Mouse (Mus musculus) lung, adult 2 months (tissue): Measurements from ENCODE around the gene Fibp. TPM values are rescaled to one million over a fixed set of nuclear protein-coding genes. Genes with fewer than 3 reads are reported as not detected.

Experiments
- DNase-seq: peaks from one replicate; pipeline ENCODE4 v3.0.0; 2022
- H3K4me1 ChIP-seq: fragments of 200-500 bp; 2 replicates; pipeline ENCODE4 v1.6.1; 2011; ENCODE audit warnings: low read length; ENCODE audit not compliant: control insufficient read depth, insufficient read depth
- H3K4me3 ChIP-seq: fragments of 200-500 bp; replicated peaks from 2 replicates; pipeline ENCODE3; 2011; ENCODE audit warnings: low read depth, mild to moderate bottlenecking, control low read depth, low read length; ENCODE audit errors: extremely low read depth
- CTCF ChIP-seq: fragments of 200-500 bp; IDR thresholded peaks from 2 replicates; pipeline ENCODE4 v1.5.1; 2011; ENCODE audit warnings: mild to moderate bottlenecking, low read length, control low read depth; ENCODE audit not compliant: insufficient read depth
- POLR2A ChIP-seq: fragments of 200-500 bp; IDR thresholded peaks from 2 replicates; pipeline ENCODE4 v1.6.1; 2011; ENCODE audit warnings: low read depth, mild to moderate bottlenecking, control low read depth, low read length, borderline replicate concordance; ENCODE audit errors: extremely low read depth
- WGBS: fragments of 180-500 bp; shearing (Covaris S2); methylation state at CpG from one replicate; pipeline ENCODE4 v1.1.7; 2018; 5-methylcytosine and 5-hydroxymethylcytosine counted together
- polyA plus RNA-seq: library from polyadenylated mRNA; depleted of rRNA; stranded (reverse); fragments of >200 nt; gene quantifications from 2 replicates; pipeline ENCODE4 v1.2.3, GENCODE M21; 2012

Gene Fibp
- polyA plus RNA-seq, 1 experiment = 144 TPM

- TF ChIP-seq POLR2A (no peak), CTCF (no peak)
- H3K4me1 ChIP-seq = peaks cover 6% of the 10 kb centered on the region
- WGBS = 64% methylated on average over 7 of the region's 7 CpGs
- no peak for DNase-seq
- H3K4me3 ChIP-seq = no peak overlapping the region
Measured at GRCm38 (mm10) chr19:5459019-5459418, 1.4 kb upstream of the Fibp start.

- WGBS = 20% methylated on average over 3 of the region's 3 CpGs
- peaks cover 8% of the 10 kb centered on the region for H3K4me1 ChIP-seq
- DNase-seq = no peak
- no peak overlapping the region for H3K4me3 ChIP-seq
- TF ChIP-seq POLR2A (no peak), CTCF (no peak)
Measured at GRCm38 (mm10) chr19:5459896-5460295, 519 bp upstream of the Fibp start.

- Histone ChIP-seq H3K4me1 (peaks cover 8% of the 10 kb centered on the region), H3K4me3 (peak overlapping the region; percentile 2)
- WGBS = 83% methylated on average over 6 of the region's 6 CpGs
- no peak for DNase-seq
- no peak for TF ChIP-seq CTCF
- TF ChIP-seq POLR2A = no peak
Measured at GRCm38 (mm10) chr19:5461411-5461810, 996 bp downstream of the Fibp start.

- WGBS = 91% methylated on average over 9 of the region's 9 CpGs
- DNase-seq = no peak
Measured at GRCm38 (mm10) chr19:5463212-5463611, 2.8 kb downstream of the Fibp start.

GRCm38 (mm10) chr19:5463791-5464562, 3.6 kb downstream of the Fibp start:
- WGBS = 31% methylated on average over 15 of the region's 15 CpGs
- Histone ChIP-seq H3K4me3 (no peak overlapping the region), H3K4me1 (peaks cover 4% of the 10 kb centered on the region)
- peak; percentile 60 for DNase-seq
- peak; percentile 42; the same call in 1 of the 2 replicates for TF ChIP-seq POLR2A
- peak; percentile 82 for TF ChIP-seq CTCF

More at GRCm38 (mm10) chr19:5463212-5463611, 2.8 kb downstream of the Fibp start:
- Histone ChIP-seq H3K4me3 (no peak overlapping the region), H3K4me1 (peaks cover 4% of the 10 kb centered on the region)
- no peak for TF ChIP-seq CTCF
- no peak for TF ChIP-seq POLR2A

- DNase-seq = no peak
- Histone ChIP-seq H3K4me3 (no peak overlapping the region), H3K4me1 (peaks cover 4% of the 10 kb centered on the region)
- TF ChIP-seq POLR2A (no peak), CTCF (no peak)
- WGBS = 87% methylated on average over 8 of the region's 8 CpGs
Measured at GRCm38 (mm10) chr19:5465037-5465436, 4.6 kb downstream of the Fibp start.

- 83% methylated on average over 6 of the region's 6 CpGs for WGBS
- no peak for DNase-seq
- peaks cover 4% of the 10 kb centered on the region; the same call in 1 of the 2 replicates for H3K4me1 ChIP-seq
- TF ChIP-seq POLR2A = no peak
- no peak for TF ChIP-seq CTCF
- H3K4me3 ChIP-seq = no peak overlapping the region
Measured at GRCm38 (mm10) chr19:5466916-5467500, 6.6 kb downstream of the Fibp start.

- DNase-seq = no peak
- 28% methylated on average over 5 of the region's 5 CpGs for WGBS
- H3K4me3 ChIP-seq = no peak within 1 kb of the TSS
- no peak for TF ChIP-seq CTCF
- TF ChIP-seq POLR2A = no peak
- H3K4me1 ChIP-seq = peaks cover 5% of the 10 kb centered on the region; the same call in 1 of the 2 replicates
Measured at GRCm38 (mm10) chr19:5468374-5468773, 8.0 kb downstream of the Fibp start, which contains the start of gene Ctsw. Gene Ctsw, minus strand, starts transcription at chr19:5468507.

- no peak for DNase-seq
- peaks cover 4% of the 10 kb centered on the region; the same call in 1 of the 2 replicates for H3K4me1 ChIP-seq
- no peak overlapping the region for H3K4me3 ChIP-seq
- no peak for TF ChIP-seq POLR2A
- no peak for TF ChIP-seq CTCF
- 45% methylated on average over 5 of the region's 5 CpGs for WGBS
Measured at GRCm38 (mm10) chr19:5471846-5472245, 11.4 kb downstream of the Fibp start.

- TF ChIP-seq POLR2A (no peak), CTCF (no peak)
- Histone ChIP-seq H3K4me3 (no peak overlapping the region), H3K4me1 (peaks cover 4% of the 10 kb centered on the region; the same call in 1 of the 2 replicates)
- DNase-seq = no peak
- 80% methylated on average over 3 of the region's 3 CpGs for WGBS
Measured at GRCm38 (mm10) chr19:5472857-5473256, 12.4 kb downstream of the Fibp start.
